Mouse (Mus musculus) left cerebral cortex, adult 2 months (tissue): ENCODE results near the gene Man2a1. TPM values are rescaled to one million over a fixed set of nuclear protein-coding genes. Genes with fewer than 3 reads are reported as not detected.

Experiments
- DNase-seq, 2 experiments: peaks; one replicate each; pipeline ENCODE4 v3.0.0; 2021 to 2022; ENCODE audit warnings: low spot score in 2 of 2, mixed read lengths in 1 of 2; ENCODE audit errors: extremely low spot score in 1 of 2
- H3K27ac ChIP-seq: fragments of 200-600 bp; 2 replicates; pipeline ENCODE4 v1.8.1; 2022
- H3K4me3 ChIP-seq: fragments of 200-600 bp; 2 replicates; pipeline ENCODE4 v1.8.1; 2022
- CTCF ChIP-seq: fragments of 200-600 bp; IDR thresholded peaks from 2 replicates; pipeline ENCODE4 v1.8.1; 2022; ENCODE audit warnings: antibody characterized with exemption, mild to moderate bottlenecking, moderate library complexity
- intact Hi-C: fragments of 180-260 bp; cut with DNase I; formaldehyde crosslinking; loops from one replicate; pipeline ENCODE4 v1.15.1; 2025
- total RNA-seq, 2 experiments: library from RNA; stranded (reverse); gene quantifications; 2 replicates each; pipeline ENCODE4 v1.2.3; 2021

Gene Man2a1
- total RNA-seq, 2 experiments from 2014 or later = 18.1 to 19.5 TPM

GRCm38 (mm10) chr17:64774218-64774617 is 173.7 kb downstream of the Man2a1 start:
- no peak for DNase-seq
- TF ChIP-seq CTCF = no peak
- no peak overlapping the region for H3K27ac ChIP-seq
- H3K4me3 ChIP-seq = no peak overlapping the region
- intact Hi-C loops = no loop called here

DNA sequence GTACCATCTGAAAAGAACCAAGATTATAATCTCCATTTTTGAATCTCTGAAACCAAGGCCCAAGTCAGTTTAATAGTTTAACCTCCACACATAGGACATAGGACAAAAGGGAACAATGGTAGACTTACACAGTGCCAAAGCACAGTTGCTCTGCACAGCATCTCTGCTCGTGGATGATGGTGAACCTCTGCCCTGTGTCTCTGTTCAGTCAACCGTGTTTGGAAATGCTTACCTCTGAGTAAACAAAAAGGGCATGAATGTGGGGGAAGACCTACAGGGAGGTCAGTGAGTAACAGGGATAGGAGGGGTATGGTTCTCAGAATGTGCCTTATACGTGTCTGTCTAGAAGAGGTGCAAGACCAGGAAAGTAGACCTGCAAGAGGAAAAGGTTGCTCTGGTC is 177.8 kb downstream of the Man2a1 start:
- DNase-seq = no peak
- TF ChIP-seq CTCF = no peak
- Histone ChIP-seq H3K4me3 (no peak overlapping the region), H3K27ac (no peak overlapping the region)
- intact Hi-C loops = no loop called here

DNA sequence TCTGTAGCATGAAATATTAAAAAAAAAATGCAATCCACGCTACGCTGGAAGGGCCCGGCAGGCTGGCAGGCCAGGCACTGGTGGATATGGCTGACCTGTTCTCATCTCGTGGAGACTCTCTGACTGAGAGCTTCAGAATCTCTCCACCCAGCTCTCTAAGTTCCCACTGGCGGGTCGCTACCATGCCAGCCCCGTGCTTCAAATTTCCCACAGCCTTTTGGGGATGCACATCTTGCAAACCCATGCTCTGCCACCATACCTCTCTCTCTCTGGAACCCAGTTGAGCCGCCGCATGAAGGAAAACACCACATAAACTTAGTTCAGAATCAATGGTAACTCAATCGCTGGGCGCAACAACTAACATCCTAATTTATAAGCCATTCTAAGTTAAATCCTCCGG is 178.2 kb downstream of the Man2a1 start:
- no peak for DNase-seq
- Histone ChIP-seq H3K27ac (no peak overlapping the region), H3K4me3 (no peak overlapping the region)
- TF ChIP-seq CTCF = no peak
- intact Hi-C loops = no loop called here

DNA sequence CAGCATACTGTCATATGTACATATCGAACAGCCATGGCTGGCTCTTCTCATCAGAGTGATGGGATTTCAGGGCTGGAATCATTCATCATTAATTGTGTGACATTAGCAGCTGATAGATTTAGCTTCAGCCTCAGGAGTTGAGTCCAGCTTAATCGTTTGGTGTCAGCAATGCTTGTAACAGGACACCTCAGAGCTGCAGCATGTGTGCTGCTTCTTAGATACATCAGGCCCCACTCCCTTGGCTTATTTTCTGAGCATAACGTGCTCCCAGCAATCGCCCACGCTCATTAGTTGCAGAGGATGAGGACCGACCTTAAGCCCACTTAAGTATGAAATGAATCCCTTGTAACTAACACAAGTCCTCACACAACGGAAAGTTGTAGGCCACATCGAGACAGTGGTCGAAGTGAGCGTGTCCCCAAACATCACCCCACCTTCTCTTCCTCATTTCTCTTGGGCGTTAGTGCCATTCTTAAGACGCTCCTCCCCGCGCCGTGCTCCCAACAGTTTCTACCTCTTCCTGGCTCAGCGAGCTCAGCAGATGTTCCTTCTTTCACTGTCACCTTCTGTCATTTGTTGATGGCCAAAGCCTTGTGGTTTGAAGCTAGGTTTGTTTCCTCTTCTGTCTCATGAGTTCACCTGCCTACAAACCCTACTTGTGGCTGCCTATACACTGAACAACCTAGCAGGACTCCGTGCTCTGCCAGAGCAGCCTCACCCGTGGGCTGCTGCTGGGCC is 180.4 kb downstream of the Man2a1 start:
- no peak overlapping the region for H3K27ac ChIP-seq
- H3K4me3 ChIP-seq = no peak overlapping the region
- intact Hi-C loops = no loop called here
- no peak for DNase-seq
- no peak for TF ChIP-seq CTCF

- TF ChIP-seq CTCF = no peak
- no peak overlapping the region for H3K27ac ChIP-seq
- H3K4me3 ChIP-seq = no peak overlapping the region
- no peak for DNase-seq
- intact Hi-C loops = no loop called here
Observed at GRCm38 (mm10) chr17:64782307-64782706, 181.8 kb downstream of the Man2a1 start.

GRCm38 (mm10) chr17:64785961-64786360 is 185.4 kb downstream of the Man2a1 start:
- TF ChIP-seq CTCF = no peak
- no peak overlapping the region for H3K27ac ChIP-seq
- no peak overlapping the region for H3K4me3 ChIP-seq
- intact Hi-C loops = no loop called here
- no peak for DNase-seq

DNA sequence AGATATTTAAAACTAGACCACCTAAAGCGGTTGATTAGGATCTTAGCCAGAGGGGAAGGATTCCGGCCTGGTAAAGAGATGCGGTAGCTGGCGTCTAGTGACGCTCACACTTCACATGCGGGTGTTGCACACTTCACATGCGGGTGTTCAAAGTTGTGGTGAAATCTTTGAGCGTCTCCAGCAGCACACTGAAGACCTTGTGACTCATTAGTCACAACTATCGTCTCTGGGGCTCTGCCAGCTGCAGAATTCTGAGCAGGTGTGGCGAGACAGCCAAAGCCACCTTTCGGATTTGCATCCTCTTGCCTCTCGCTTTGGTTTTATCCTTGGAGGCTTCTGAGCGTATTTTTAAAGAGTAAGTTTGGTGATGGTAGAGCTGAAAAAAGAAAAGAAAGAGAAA is 187.8 kb downstream of the Man2a1 start:
- no peak for TF ChIP-seq CTCF
- H3K4me3 ChIP-seq = no peak overlapping the region
- intact Hi-C loops = no loop called here
- no peak overlapping the region for H3K27ac ChIP-seq
- no peak for DNase-seq

GRCm38 (mm10) chr17:64789175-64789574 is 188.6 kb downstream of the Man2a1 start:
- intact Hi-C loops = no loop called here
- DNase-seq = no peak
- no peak overlapping the region for H3K4me3 ChIP-seq
- H3K27ac ChIP-seq = no peak overlapping the region
- no peak for TF ChIP-seq CTCF

DNA sequence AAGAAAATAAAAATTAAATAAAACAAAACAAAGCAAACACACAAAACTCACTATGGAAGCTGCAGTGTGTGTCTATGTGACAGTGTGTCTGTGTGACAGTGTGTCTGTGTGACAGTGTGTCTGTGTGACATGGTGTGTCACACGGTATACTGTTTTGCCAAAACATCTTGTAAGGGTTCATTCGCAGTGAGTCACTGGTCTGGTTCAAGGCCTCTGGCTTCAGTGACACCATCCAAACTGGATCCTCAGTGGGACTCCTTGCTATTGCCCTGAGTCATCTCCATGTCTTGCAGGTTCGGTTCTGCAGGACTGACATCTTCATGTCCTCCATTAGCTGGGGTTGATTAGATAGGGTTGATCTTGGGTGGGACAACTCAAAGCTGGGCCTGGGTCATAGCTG is 191.5 kb downstream of the Man2a1 start:
- intact Hi-C loops = no loop called here
- H3K4me3 ChIP-seq = no peak overlapping the region
- no peak for TF ChIP-seq CTCF
- DNase-seq = no peak
- no peak overlapping the region for H3K27ac ChIP-seq

DNA sequence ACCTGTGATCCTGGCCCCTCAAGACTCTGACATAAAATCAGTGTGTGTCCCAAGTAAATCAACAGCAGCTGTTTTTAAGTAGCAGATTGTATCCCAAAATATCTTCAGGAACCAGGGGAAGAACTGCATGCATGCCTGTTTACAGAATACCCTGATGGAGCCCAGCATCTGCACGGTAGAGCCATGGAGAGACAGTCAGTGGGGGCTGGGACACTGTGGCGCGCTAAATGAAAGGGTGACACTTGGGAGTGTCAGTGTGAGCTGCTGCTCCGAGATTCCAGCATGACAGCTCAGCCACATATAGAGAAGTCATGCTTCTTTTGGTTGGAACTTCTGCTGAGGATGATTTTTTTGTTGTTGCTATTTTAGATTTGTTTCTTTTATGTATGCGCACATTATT is 192.1 kb downstream of the Man2a1 start:
- no peak overlapping the region for H3K27ac ChIP-seq
- no peak overlapping the region for H3K4me3 ChIP-seq
- intact Hi-C loops = no loop called here
- DNase-seq = no peak
- TF ChIP-seq CTCF = no peak

DNA sequence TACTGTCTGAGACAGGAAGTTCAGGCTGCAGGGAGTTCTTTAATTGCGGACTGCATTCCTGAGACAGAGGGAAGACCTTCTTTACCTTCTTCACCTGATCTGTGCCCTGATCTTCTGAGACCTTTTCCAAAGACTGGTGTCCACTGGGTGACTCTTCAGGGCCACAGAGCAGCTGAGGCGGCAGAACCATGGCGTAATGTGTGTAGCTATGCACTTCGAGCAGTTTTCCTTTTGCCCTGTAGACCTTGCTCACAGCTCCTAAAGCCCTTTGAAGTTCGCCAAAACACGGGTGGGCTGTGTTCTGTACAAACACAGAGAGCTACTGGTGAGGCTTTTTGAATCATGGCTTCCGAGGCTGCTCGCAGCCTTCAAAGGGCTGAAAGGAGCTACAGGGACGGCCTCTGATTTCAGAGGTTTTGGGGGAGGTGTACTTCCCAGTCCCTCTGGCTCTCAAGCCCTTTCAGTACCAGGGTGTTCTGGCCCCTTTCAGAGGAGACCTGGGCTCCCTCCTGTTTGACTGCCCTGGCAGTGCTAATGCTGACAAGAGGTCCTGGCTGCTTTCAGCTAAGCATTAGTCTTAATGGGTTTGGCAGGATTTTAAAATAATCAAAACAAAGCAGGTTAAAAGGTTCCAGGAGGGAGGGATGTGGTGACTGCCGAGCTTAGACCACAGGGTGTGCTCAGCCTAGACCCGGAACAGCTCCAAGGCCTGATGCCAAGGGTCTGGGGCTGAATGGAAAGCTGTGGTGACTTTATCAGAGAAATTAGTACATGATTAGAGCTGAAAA is 201.8 kb downstream of the Man2a1 start:
- intact Hi-C loops = no loop called here
- Histone ChIP-seq H3K27ac (no peak overlapping the region), H3K4me3 (no peak overlapping the region)
- no peak for TF ChIP-seq CTCF
- DNase-seq = no peak

DNA sequence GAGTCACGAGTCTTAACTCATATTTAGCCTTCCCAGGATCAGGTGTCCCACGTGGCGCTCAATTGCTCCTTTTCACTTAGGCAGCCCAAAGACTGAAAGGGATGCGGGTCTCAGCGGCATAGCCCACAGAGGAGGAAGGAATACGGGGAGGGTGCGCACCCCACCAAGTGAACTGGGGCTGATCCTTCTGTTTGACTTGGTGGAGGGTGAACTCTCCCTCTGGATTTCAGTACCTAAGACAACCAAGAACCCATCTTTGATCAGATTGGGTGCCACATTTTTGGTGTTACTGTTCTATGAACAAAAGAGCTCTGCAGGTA is 202.4 kb downstream of the Man2a1 start:
- no peak overlapping the region for H3K4me3 ChIP-seq
- intact Hi-C loops = no loop called here
- no peak overlapping the region for H3K27ac ChIP-seq
- TF ChIP-seq CTCF = no peak
- no peak for DNase-seq

Other genes starting within 250 kb of the Man2a1 start
- gene 4930583I09Rik, start 235.3 kb downstream of the Man2a1 start, total RNA-seq = not detected